Mouse (Mus musculus) forebrain, embryonic 10.5 days (tissue): ENCODE data around the gene Rdh7. TPM values are rescaled to one million over a fixed set of nuclear protein-coding genes. Genes with fewer than 3 reads are reported as not detected.
"Not testable (repeated sequence)": the region's sequence is repeated elsewhere in the genome, so short reads cannot be mapped to it uniquely, and the experiment has no call there.

Experiments used
- DNase-seq: peaks from one replicate; pipeline ENCODE4 v3.0.0-alpha.2; 2017; ENCODE audit warnings: low spot score; ENCODE audit errors: extremely low spot score
- H3K27ac ChIP-seq: fragments of 300-500 bp; sonication (generic); 2 replicates; pipeline ENCODE4 v1.5.1; 2016; ENCODE audit warnings: mild to moderate bottlenecking
- H3K27me3 ChIP-seq: fragments of 300-500 bp; sonication (generic); 2 replicates; pipeline ENCODE4 v1.6.1; 2016; ENCODE audit warnings: mild to moderate bottlenecking; ENCODE audit not compliant: poor library complexity, severe bottlenecking
- H3K36me3 ChIP-seq: fragments of 300-500 bp; sonication (generic); replicated peaks from 2 replicates; pipeline ENCODE4 v1.6.1; 2016; ENCODE audit warnings: mild to moderate bottlenecking, moderate library complexity
- H3K4me1 ChIP-seq: fragments of 300-500 bp; sonication (generic); 2 replicates; pipeline ENCODE4 v1.6.1; 2016
- H3K4me3 ChIP-seq: fragments of 300-500 bp; sonication (generic); 2 replicates; pipeline ENCODE4 v1.5.1; 2016; ENCODE audit warnings: mild to moderate bottlenecking, moderate library complexity
- H3K9me3 ChIP-seq: fragments of 300-500 bp; sonication (generic); 2 replicates; pipeline ENCODE4 v1.6.1; 2016; ENCODE audit warnings: mild to moderate bottlenecking, moderate library complexity
- WGBS: fragments of 180-500 bp; shearing (Covaris S2); methylation state at CpG from one replicate; pipeline ENCODE4 v1.1.7; 2016; 5-methylcytosine and 5-hydroxymethylcytosine counted together
- polyA plus RNA-seq: library from polyadenylated mRNA; unstranded; fragments of >200 nt; fragmentation: Nextera tagmentation; extraction: Ambion mirVana; gene quantifications from 2 replicates; pipeline ENCODE4 v1.2.1, GENCODE M21; 2016

Gene Rdh7
- polyA plus RNA-seq, 1 experiment from 2014 or later: not detected

DNA sequence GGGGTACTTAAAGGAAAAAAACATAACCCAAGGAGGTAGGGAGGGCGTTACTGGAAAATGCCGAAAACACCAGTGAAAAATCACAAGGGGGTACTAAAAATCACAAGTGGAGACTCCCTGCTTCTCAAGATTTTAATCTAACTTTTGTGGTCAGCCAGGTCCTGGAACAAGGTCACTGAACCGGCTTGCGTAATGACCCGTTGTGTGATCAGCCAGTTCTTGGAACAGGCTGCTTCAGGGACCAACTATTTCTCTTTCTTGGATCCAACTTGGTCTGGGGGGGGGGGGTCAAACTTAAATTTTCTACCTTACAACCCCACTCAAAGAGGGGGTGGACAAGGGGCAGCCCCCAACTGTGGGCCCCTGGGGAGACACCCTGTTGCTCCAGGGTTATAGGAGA is 50.8 kb downstream of the Rdh7 start:
- DNase-seq, H3K4me1 ChIP-seq, H3K27ac ChIP-seq, H3K27me3 ChIP-seq, H3K9me3 ChIP-seq, H3K36me3 ChIP-seq, H3K4me3 ChIP-seq: not testable (repeated sequence)
- 94% methylated on average over 5 of the region's 5 CpGs for WGBS

DNA sequence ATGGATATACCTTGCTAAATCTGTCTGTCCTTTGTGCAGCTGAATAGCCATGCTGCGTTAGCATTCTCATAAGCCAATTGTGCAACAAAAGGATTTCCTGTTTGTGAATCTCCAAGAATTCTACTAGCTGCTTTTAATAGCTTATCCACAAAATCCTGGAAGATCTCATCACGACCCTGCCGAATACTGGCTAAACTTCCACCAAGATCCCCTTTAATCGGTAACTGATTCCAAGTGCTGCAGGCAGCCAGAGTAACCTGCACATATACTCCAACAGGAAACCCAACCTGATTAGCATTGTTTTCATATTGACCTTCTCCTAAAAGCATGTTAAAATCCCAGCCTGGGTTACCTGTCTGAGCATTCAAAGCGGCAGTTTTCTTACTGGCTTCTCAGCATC is 53.3 kb downstream of the Rdh7 start:
- H3K27ac ChIP-seq: no peak overlapping the region
- no peaks in the 10 kb centered on the region for H3K36me3 ChIP-seq
- H3K4me1 ChIP-seq: no peaks in the 10 kb centered on the region
- DNase-seq: no peak
- no peaks in the 10 kb centered on the region for H3K27me3 ChIP-seq
- H3K9me3 ChIP-seq: peaks cover 8% of the 10 kb centered on the region; the same call in 1 of the 2 replicates
- no peak overlapping the region for H3K4me3 ChIP-seq
- WGBS: 89% methylated on average over 5 of the region's 5 CpGs

DNA sequence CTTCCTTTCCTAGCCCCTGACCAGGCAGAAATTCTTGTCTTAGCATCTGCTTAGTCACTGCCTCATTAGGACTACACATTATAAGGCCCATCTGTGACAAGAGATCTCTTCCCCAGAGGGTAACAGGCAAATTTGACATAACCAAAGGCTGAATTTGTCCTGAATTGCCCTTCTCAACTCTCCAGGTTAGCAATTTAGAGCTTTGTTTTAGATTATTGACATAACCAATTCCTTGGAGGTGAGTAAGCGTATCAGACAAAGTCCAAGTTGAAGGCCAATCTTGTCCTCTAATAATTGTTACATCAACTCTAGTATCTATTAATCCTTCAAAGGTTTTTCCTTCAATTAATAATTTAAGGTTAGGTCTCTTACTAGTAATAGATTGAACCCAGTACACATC is 54.4 kb downstream of the Rdh7 start:
- not testable (repeated sequence) for H3K9me3 ChIP-seq, H3K27ac ChIP-seq, H3K4me3 ChIP-seq, H3K36me3 ChIP-seq, DNase-seq, H3K27me3 ChIP-seq, H3K4me1 ChIP-seq
- 94% methylated on average over 1 of the region's 1 CpGs for WGBS

Other genes with a start within 250 kb of the Rdh7 start
- 7.3 and 7.7 TPM in 2 replicates for gene Stat6, start 245.8 kb downstream of the Rdh7 start, polyA plus RNA-seq
- gene Nemp1, start 221.9 kb downstream of the Rdh7 start, polyA plus RNA-seq: 9.9 and 10.0 TPM in 2 replicates
- 5.6 and 6.2 TPM in 2 replicates for gene Nab2, start 220.2 kb downstream of the Rdh7 start, polyA plus RNA-seq
- 0.40 and 0.44 TPM in 2 replicates for gene Myo1a, start 183.6 kb downstream of the Rdh7 start, polyA plus RNA-seq
- not detected in 2 replicates for gene Tac2, start 164.3 kb downstream of the Rdh7 start, polyA plus RNA-seq
- gene Zbtb39, start 149.3 kb downstream of the Rdh7 start, polyA plus RNA-seq: 4.4 and 5.3 TPM in 2 replicates
- 0.30 and 0.44 TPM in 2 replicates for gene Gpr182, start 137.1 kb downstream of the Rdh7 start, polyA plus RNA-seq
- gene Rdh1, start 129.1 kb downstream of the Rdh7 start, polyA plus RNA-seq: not detected in 2 replicates
- not detected in 2 replicates for gene Rdh16f1, start 129.0 kb downstream of the Rdh7 start, polyA plus RNA-seq
- 0.15 and 0.20 TPM in 2 replicates for gene Rdh9, start 112.4 kb downstream of the Rdh7 start, polyA plus RNA-seq
- gene Rdh16, start 87.7 kb downstream of the Rdh7 start, polyA plus RNA-seq: not detected in 2 replicates
- not detected in 2 replicates for gene Rdh19, start 38.9 kb downstream of the Rdh7 start, polyA plus RNA-seq
- not detected in 2 replicates for gene Rdh16f2, start 22.3 kb downstream of the Rdh7 start, polyA plus RNA-seq
- not detected in 2 replicates for gene Sdr9c7, start 9.7 kb upstream of the Rdh7 start, polyA plus RNA-seq
- gene Hsd17b6, start 118.8 kb upstream of the Rdh7 start, polyA plus RNA-seq: not detected in 2 replicates
- 123 TPM in 2 replicates for gene Prim1, start 126.4 kb upstream of the Rdh7 start, polyA plus RNA-seq
- 930 and 977 TPM in 2 replicates for gene Naca, start 146.8 kb upstream of the Rdh7 start, polyA plus RNA-seq
- 733 and 767 TPM in 2 replicates for gene Ptges3, start 170.1 kb upstream of the Rdh7 start, polyA plus RNA-seq
- gene Atp5b, start 194.5 kb upstream of the Rdh7 start, polyA plus RNA-seq: 2,314 and 2,329 TPM in 2 replicates
- gene Baz2a, start 202.8 kb upstream of the Rdh7 start, polyA plus RNA-seq: 13.5 and 15.2 TPM in 2 replicates